Mouse (Mus musculus): Measurements from ENCODE around the gene Pon1. TPM values are rescaled to one million over a fixed set of nuclear protein-coding genes. Genes with fewer than 3 reads are reported as not detected.

Pon1 gene
- polyA plus RNA-seq, 1 experiment from 2014 or later, result 0.10 TPM

DNA sequence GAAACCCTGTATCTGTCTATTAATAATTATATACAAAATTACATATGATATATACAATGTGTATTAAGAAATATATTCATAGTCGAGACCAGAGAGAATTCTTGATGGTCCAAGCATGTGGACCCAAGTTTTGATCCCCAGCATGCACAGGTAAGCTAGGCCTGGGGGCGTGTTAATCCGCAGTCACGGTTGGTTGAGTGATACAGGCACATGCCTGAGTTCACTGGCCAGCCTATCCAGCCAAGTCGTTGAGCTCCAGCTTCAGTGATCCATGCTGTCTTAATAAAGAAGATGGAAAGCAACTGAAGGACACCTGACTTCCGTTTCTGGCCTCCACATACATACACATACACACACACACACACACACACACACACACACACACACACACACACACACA, 57.7 kb downstream of the Pon1 start:
- Histone ChIP-seq H3K9ac (ENCODE audit: low read depth, low read length) (no peak overlapping the region), H3K27me3 (ENCODE audit: control insufficient read depth, insufficient read depth, low read length) (no peaks in the 10 kb centered on the region), H3K36me3 (ENCODE audit: control insufficient read depth, insufficient read depth, low read length) (no peaks in the 10 kb centered on the region), H3K4me2 (no peak overlapping the region), H3K4me1 (ENCODE audit: control insufficient read depth, insufficient read depth, low read length) (no peaks in the 10 kb centered on the region), H3K27ac (ENCODE audit: low read depth, low read length) (no peak overlapping the region), H3K9me3 (replicated peaks; ENCODE audit: control insufficient read depth, low read length) (no peaks in the 10 kb centered on the region), H3K4me3 (ENCODE audit: low read depth, low read length) (no peak overlapping the region)
- WGBS (ENCODE audit: insufficient replicate concordance), result 80% methylated on average over 6 of the region's 6 CpGs
- no peak for ATAC-seq (replicated peaks; ENCODE audit: insufficient number of reproducible peaks, low FRiP score, low TSS enrichment)

DNA sequence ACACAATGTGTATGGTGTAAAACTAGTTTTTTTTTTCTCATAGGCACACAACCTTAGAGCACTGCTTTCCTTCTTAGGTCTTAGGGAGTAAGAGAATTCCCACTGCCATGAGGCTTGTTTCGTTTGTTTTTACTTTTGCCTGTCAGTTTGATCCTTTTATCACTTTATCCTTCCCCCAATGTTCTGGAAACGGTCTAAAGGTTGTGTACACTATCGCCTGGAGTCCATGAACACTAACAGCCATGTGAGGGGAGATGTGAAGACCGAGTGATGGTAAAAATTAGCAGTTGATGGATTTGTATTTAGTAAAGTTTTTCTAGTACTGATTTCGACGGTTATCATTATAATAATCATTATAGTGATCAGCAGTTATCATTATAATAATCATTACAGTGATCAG, 58.8 kb downstream of the Pon1 start:
- Histone ChIP-seq H3K4me1 (ENCODE audit: control insufficient read depth, insufficient read depth, low read length) (no peaks in the 10 kb centered on the region), H3K9me3 (replicated peaks; ENCODE audit: control insufficient read depth, low read length) (no peaks in the 10 kb centered on the region), H3K36me3 (ENCODE audit: control insufficient read depth, insufficient read depth, low read length) (no peaks in the 10 kb centered on the region), H3K9ac (ENCODE audit: low read depth, low read length) (no peak overlapping the region), H3K4me2 (no peak overlapping the region), H3K4me3 (ENCODE audit: low read depth, low read length) (no peak overlapping the region), H3K27ac (ENCODE audit: low read depth, low read length) (no peak overlapping the region), H3K27me3 (ENCODE audit: control insufficient read depth, insufficient read depth, low read length) (no peaks in the 10 kb centered on the region)
- no peak for ATAC-seq (replicated peaks; ENCODE audit: insufficient number of reproducible peaks, low FRiP score, low TSS enrichment)
- 66% methylated on average over 6 of the region's 6 CpGs for WGBS (ENCODE audit: insufficient replicate concordance)

DNA sequence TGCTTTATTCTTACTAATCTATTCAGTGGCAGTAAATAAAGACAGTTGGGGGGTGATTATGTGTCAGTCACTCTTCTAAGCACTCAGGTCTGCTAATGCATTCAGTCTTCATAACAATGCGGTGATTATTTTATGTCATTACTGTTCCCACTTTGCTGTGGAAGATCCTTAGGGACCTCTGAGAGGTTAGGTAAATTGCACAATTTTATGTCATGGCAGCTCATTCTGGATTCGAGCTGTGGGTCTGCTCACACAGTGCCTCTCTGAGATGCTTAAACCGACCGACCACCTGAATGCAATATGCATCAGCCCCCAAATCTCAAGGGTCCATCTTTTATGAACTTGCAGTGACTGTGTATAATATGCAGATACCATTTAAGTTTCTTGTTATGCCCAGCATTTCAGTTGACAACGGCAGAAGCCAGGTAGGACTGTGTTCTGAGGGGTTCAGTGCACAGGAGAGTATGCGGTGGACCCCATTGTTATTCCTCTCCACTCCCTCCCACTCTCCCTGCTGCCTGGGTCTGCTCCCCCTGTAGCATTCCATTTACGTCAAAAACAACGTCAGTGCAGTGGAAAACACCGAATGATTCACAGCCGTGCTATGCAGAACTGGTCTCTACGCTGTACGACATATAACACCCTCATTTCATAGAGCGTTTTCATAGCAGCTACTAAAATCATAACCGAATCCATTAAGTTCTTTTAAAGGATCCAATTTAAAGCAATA, 64.2 kb downstream of the Pon1 start:
- H3K9ac ChIP-seq (ENCODE audit: low read depth, low read length), result no peak overlapping the region
- no peaks in the 10 kb centered on the region for H3K36me3 ChIP-seq (ENCODE audit: control insufficient read depth, insufficient read depth, low read length)
- H3K4me2 ChIP-seq, result no peak overlapping the region
- no peak overlapping the region for H3K4me3 ChIP-seq (ENCODE audit: low read depth, low read length)
- no peaks in the 10 kb centered on the region for H3K27me3 ChIP-seq (ENCODE audit: control insufficient read depth, insufficient read depth, low read length)
- no peak overlapping the region for H3K27ac ChIP-seq (ENCODE audit: low read depth, low read length)
- no peaks in the 10 kb centered on the region for H3K4me1 ChIP-seq (ENCODE audit: control insufficient read depth, insufficient read depth, low read length)
- no peak for ATAC-seq (replicated peaks; ENCODE audit: insufficient number of reproducible peaks, low FRiP score, low TSS enrichment)
- 85% methylated on average over 14 of the region's 14 CpGs for whole genome bisulfite sequencing (ENCODE audit: insufficient replicate concordance)
- no peaks in the 10 kb centered on the region for H3K9me3 ChIP-seq (replicated peaks; ENCODE audit: control insufficient read depth, low read length)

DNA sequence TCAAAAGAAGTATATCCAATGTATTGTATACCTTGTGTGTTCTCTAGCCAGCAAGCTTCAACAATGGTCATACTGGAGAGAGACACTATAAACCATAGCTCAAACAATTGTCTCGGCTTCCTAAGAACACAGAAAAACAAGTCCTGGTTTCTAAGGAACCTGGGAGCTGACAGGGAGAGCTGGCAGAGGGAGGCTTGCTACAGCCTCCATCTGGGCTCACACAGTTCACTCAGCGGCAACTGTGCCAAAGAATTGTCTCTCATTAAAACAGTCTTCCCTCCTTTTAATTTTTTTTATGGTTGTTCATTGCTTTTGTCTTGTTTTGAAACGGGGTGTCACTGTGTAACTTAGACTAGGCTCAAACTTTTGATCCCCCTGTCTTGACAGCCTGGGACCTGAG, 73.5 kb downstream of the Pon1 start:
- no peaks in the 10 kb centered on the region for H3K4me1 ChIP-seq (ENCODE audit: control insufficient read depth, insufficient read depth, low read length)
- H3K4me3 ChIP-seq (ENCODE audit: low read depth, low read length), result no peak overlapping the region
- no peaks in the 10 kb centered on the region for H3K27me3 ChIP-seq (ENCODE audit: control insufficient read depth, insufficient read depth, low read length)
- no peaks in the 10 kb centered on the region for H3K36me3 ChIP-seq (ENCODE audit: control insufficient read depth, insufficient read depth, low read length)
- no peaks in the 10 kb centered on the region for H3K9me3 ChIP-seq (replicated peaks; ENCODE audit: control insufficient read depth, low read length)
- ATAC-seq (replicated peaks; ENCODE audit: insufficient number of reproducible peaks, low FRiP score, low TSS enrichment), result no peak
- WGBS (ENCODE audit: insufficient replicate concordance), result 57% methylated on average over 3 of the region's 3 CpGs
- no peak overlapping the region for H3K27ac ChIP-seq (ENCODE audit: low read depth, low read length)
- H3K9ac ChIP-seq (ENCODE audit: low read depth, low read length), result no peak overlapping the region
- no peak overlapping the region for H3K4me2 ChIP-seq

DNA sequence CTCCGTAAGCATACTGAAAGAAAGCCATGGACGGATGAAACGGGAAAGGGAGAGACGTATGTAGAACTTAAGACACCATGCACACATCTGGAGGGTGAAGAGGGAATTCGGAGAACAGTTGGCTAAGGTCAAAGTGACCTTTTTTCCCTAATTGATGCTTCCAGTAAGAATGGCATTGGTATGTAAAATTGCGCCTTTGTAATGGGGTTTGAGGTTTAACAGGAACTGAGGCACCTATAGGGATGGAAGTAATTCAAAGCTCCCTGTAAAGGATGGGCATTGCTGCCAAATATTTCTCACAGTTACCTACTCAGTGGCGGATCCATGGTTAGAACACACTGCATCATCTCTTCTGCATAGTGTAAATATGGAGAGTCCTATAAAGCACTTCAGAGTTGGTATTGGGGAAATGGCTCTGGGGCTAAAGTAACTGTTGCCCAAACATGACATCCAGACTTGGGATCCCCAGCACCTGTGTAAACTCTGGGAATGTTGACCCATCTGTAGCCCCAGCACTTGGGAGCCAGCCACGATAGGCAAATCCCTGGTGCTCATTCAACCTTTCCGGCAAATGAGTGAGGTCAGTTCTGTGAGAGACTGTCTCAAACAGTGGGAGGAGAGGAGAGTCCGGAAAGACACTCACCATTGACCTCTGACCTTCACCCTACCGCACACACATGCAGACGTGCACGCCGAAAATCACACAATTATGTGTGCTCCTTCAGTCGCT, 74.4 kb downstream of the Pon1 start:
- Histone ChIP-seq H3K4me3 (ENCODE audit: low read depth, low read length) (no peak overlapping the region), H3K27me3 (ENCODE audit: control insufficient read depth, insufficient read depth, low read length) (no peaks in the 10 kb centered on the region), H3K4me1 (ENCODE audit: control insufficient read depth, insufficient read depth, low read length) (no peaks in the 10 kb centered on the region), H3K36me3 (ENCODE audit: control insufficient read depth, insufficient read depth, low read length) (no peaks in the 10 kb centered on the region), H3K9ac (ENCODE audit: low read depth, low read length) (no peak overlapping the region), H3K4me2 (no peak overlapping the region), H3K27ac (ENCODE audit: low read depth, low read length) (no peak overlapping the region), H3K9me3 (replicated peaks; ENCODE audit: control insufficient read depth, low read length) (no peaks in the 10 kb centered on the region)
- ATAC-seq (replicated peaks; ENCODE audit: insufficient number of reproducible peaks, low FRiP score, low TSS enrichment), result no peak
- WGBS (ENCODE audit: insufficient replicate concordance), result 84% methylated on average over 15 of the region's 15 CpGs

Other genes starting within 250 kb of the Pon1 start
- 32.0 and 35.2 TPM in 2 replicates for gene Pon3, start 62.3 kb upstream of the Pon1 start, polyA plus RNA-seq (2014; fragmentation: Nextera tagmentation; extraction: Ambion mirVana)
- 34.6 and 38.7 TPM in 2 replicates for gene Pon2, start 104.5 kb upstream of the Pon1 start, polyA plus RNA-seq (2014; fragmentation: Nextera tagmentation; extraction: Ambion mirVana)
- 58.4 and 70.1 TPM in 2 replicates for gene Asb4, start 189.4 kb upstream of the Pon1 start, polyA plus RNA-seq (2014; fragmentation: Nextera tagmentation; extraction: Ambion mirVana)